Mouse (Mus musculus) heart, adult 2 months (tissue): ENCODE measurements at regions not wholly inside any gene's neighbourhood (a gene's known extent, or its start where the extent isn't known, plus 50 kb on each side); places are given as distances from the start of the nearest gene placed in this dataset.
A peak's percentile ranks its signal among the peaks of the same experiment; 100 is the strongest.
"Not testable (repeated sequence)": the region's sequence is repeated elsewhere in the genome, so short reads cannot be mapped to it uniquely, and the experiment has no call there.

Experiments used
- DNase-seq, 2 experiments: peaks; one replicate each; pipeline ENCODE4 v3.0.0; 2021
- H3K27ac ChIP-seq: fragments of 200-600 bp; 2 replicates; pipeline ENCODE4 v1.8.1; 2022
- H3K27me3 ChIP-seq: fragments of 200-500 bp; 2 replicates; pipeline ENCODE4 v1.6.1; 2012; ENCODE audit warnings: mild to moderate bottlenecking, low read length, inconsistent platforms, mixed read lengths; ENCODE audit not compliant: control insufficient read depth, insufficient read depth
- H3K36me3 ChIP-seq: fragments of 200-500 bp; 2 replicates; pipeline ENCODE4 v1.6.1; 2012; ENCODE audit warnings: low read length, inconsistent platforms; ENCODE audit not compliant: control insufficient read depth, insufficient read depth
- H3K4me1 ChIP-seq: fragments of 200-500 bp; 2 replicates; pipeline ENCODE4 v1.6.1; 2011; ENCODE audit warnings: low read length; ENCODE audit not compliant: control insufficient read depth, insufficient read depth
- H3K4me3 ChIP-seq: fragments of 200-600 bp; 2 replicates; pipeline ENCODE4 v1.8.1; 2022
- H3K79me2 ChIP-seq: fragments of 200-500 bp; replicated peaks from 2 replicates; pipeline ENCODE4 v1.6.1; 2012; ENCODE audit warnings: mild to moderate bottlenecking, inconsistent platforms, low read length, moderate library complexity, mixed read lengths; ENCODE audit not compliant: control insufficient read depth, insufficient read depth
- H3K9ac ChIP-seq: fragments of 200-500 bp; 2 replicates; pipeline ENCODE4 v1.6.1; 2012; ENCODE audit warnings: low read depth, mild to moderate bottlenecking, control low read depth, inconsistent platforms, low read length, mixed read lengths
- CTCF ChIP-seq: fragments of 200-600 bp; IDR thresholded peaks from 2 replicates; pipeline ENCODE4 v1.8.1; 2022; ENCODE audit warnings: antibody characterized with exemption, mild to moderate bottlenecking, moderate library complexity
- EP300 ChIP-seq: fragments of 200-500 bp; IDR thresholded peaks from 2 replicates; pipeline ENCODE4 v1.6.1; 2011; ENCODE audit warnings: low read depth, low read length, control low read depth; ENCODE audit not compliant: insufficient read depth
- POLR2A ChIP-seq: fragments of 200-500 bp; IDR thresholded peaks from 2 replicates; pipeline ENCODE4 v1.6.1; 2011; ENCODE audit warnings: mild to moderate bottlenecking, low read depth, low read length, control low read depth; ENCODE audit not compliant: insufficient read depth
- WGBS: fragments of 180-500 bp; shearing (Covaris S2); methylation state at CpG from one replicate; pipeline ENCODE4 v1.1.7; 2018; 5-methylcytosine and 5-hydroxymethylcytosine counted together
- intact Hi-C: fragments of 180-260 bp; cut with DNase I; formaldehyde crosslinking; loops from one replicate; pipeline ENCODE4 v1.15.1; 2025

GRCm38 (mm10) chr15:90400326-90401280 is 176.5 kb downstream of the Alg10b start:
- Histone ChIP-seq H3K27ac (no peak overlapping the region), H3K9ac (no peak overlapping the region), H3K79me2 (no peaks in the 10 kb centered on the region), H3K4me3 (no peak overlapping the region), H3K4me1 (no peaks in the 10 kb centered on the region), H3K36me3 (no peaks in the 10 kb centered on the region), H3K27me3 (no peaks in the 10 kb centered on the region)
- intact Hi-C loops, result no loop called here
- TF ChIP-seq POLR2A, result no peak
- TF ChIP-seq EP300, result no peak
- TF ChIP-seq CTCF, result no peak
- WGBS, result 63% methylated on average over 5 of the region's 5 CpGs
- DNase-seq, result no peak

DNA sequence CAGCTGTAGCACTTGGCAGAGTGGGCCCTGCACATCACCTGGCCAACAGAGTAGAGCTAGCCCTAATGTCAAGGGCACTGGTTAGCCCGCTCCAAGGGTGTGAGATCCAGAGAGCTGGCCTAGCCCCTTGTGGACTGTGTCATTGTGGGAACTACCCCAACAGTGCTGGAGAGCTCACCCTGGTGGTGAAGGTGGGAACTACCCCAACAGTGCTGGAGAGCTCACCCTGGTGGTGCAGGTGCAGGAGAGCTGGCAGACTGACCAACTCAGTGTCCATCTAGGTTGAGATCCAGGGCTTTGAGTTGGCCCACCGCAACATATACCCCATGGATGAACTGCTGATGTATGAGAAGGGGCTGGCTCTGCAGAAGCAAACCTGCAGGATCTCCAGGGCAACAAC is 196.7 kb downstream of the Alg10b start:
- H3K4me1 ChIP-seq, result no peaks in the 10 kb centered on the region
- TF ChIP-seq CTCF (peak; percentile 44), POLR2A (no peak)
- 98% methylated on average over 2 of the region's 2 CpGs for WGBS
- no peaks in the 10 kb centered on the region for H3K79me2 ChIP-seq
- intact Hi-C loops, result no loop called here
- H3K9ac ChIP-seq, result no peak overlapping the region
- no peak for DNase-seq
- no peak overlapping the region for H3K4me3 ChIP-seq
- H3K36me3 ChIP-seq, result no peaks in the 10 kb centered on the region
- H3K27ac ChIP-seq, result no peak overlapping the region
- no peaks in the 10 kb centered on the region for H3K27me3 ChIP-seq

GRCm38 (mm10) chr15:90422122-90422614 is 198.1 kb downstream of the Alg10b start:
- Histone ChIP-seq H3K27me3 (no peaks in the 10 kb centered on the region), H3K4me1 (no peaks in the 10 kb centered on the region), H3K36me3 (no peaks in the 10 kb centered on the region), H3K27ac (no peak overlapping the region), H3K4me3 (no peak overlapping the region), H3K9ac (no peak overlapping the region), H3K79me2 (no peaks in the 10 kb centered on the region)
- WGBS, result 27% methylated on average over 5 of the region's 5 CpGs
- intact Hi-C loops, result no loop called here
- TF ChIP-seq POLR2A (no peak), EP300 (no peak), CTCF (no peak)
- DNase-seq, result no peak

DNA sequence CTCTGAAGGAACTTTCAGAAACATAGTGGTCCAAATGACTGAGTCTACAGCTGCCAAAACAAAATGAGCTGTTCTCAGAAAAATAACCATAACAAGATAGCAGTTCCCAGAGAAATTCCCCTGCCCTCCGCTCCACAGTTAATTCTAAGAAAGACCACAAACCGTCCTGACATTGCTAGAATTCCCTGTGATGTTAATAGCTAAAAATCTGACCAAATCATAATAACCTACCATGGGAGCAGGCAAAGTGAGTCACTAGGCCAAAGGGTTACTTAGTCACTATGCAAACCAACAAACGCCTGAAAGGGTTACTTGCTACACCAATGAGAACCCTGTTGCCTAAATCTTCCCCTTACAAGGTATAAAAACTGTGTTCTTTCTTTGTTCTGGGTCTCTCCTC is 206.9 kb downstream of the Alg10b start:
- intact Hi-C loops, H3K9ac ChIP-seq, H3K27ac ChIP-seq, H3K36me3 ChIP-seq, H3K27me3 ChIP-seq, H3K4me3 ChIP-seq, DNase-seq, H3K79me2 ChIP-seq, H3K4me1 ChIP-seq: not testable (repeated sequence)
- WGBS, result 86% methylated on average over 3 of the region's 3 CpGs

- no peak for TF ChIP-seq EP300
- TF ChIP-seq POLR2A, result no peak
- TF ChIP-seq CTCF, result no peak
- Histone ChIP-seq H3K9ac (no peak overlapping the region), H3K27me3 (no peaks in the 10 kb centered on the region), H3K36me3 (no peaks in the 10 kb centered on the region), H3K27ac (no peak overlapping the region), H3K4me3 (no peak overlapping the region), H3K4me1 (peaks cover 1% of the 10 kb centered on the region; the same call in 1 of the 2 replicates), H3K79me2 (no peaks in the 10 kb centered on the region)
- no peak for DNase-seq
- WGBS, result 59% methylated on average over 2 of the region's 2 CpGs
- intact Hi-C loops, result no loop called here
These were observed 208.0 kb downstream of the Alg10b start for GRCm38 (mm10) chr15:90432154-90432553.

DNA sequence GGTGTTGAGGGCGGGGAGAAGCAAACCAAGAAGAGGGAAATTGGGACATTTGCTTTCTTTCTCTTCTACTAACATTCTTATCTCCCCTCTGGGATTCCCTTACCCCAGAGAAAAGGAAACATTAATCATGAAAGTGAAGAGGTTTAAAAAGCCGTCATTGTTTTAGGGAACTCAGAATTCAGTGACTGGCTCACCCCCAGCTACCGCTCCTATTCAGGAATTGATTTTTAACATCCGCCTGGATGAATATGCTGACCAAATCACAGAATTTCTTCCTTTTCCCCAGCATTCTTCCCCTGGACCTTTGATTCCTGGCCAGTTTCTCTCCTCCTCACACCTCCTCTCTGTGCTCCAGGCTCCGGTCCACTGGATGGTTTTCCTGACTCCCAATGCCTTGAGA is 211.2 kb downstream of the Alg10b start:
- Histone ChIP-seq H3K9ac (no peak overlapping the region), H3K79me2 (no peaks in the 10 kb centered on the region), H3K4me1 (peaks cover 1% of the 10 kb centered on the region; the same call in 1 of the 2 replicates), H3K27ac (no peak overlapping the region), H3K36me3 (no peaks in the 10 kb centered on the region), H3K4me3 (no peak overlapping the region), H3K27me3 (no peaks in the 10 kb centered on the region)
- intact Hi-C loops, result no loop called here
- TF ChIP-seq CTCF (no peak), EP300 (no peak), POLR2A (no peak)
- 27% methylated on average over 5 of the region's 5 CpGs for WGBS
- no peak for DNase-seq
